Mouse (Mus musculus) C2C12 (cell line): Measurements from ENCODE around the gene Mid1ip1. TPM values are rescaled to one million over a fixed set of nuclear protein-coding genes. Genes with fewer than 3 reads are reported as not detected.

Experiments used
- H3K27me3 ChIP-seq: one replicate; pipeline ENCODE4 v1.6.1; 2011; ENCODE audit not compliant: control insufficient read depth, insufficient read depth, insufficient read length
- H3K36me3 ChIP-seq: one replicate; pipeline ENCODE4 v1.6.1; 2011; ENCODE audit not compliant: control insufficient read depth, insufficient read depth
- H3K4me3 ChIP-seq: one replicate; pipeline ENCODE4 v1.5.1; 2011; ENCODE audit warnings: mild to moderate bottlenecking, control low read depth; ENCODE audit not compliant: poor library complexity, insufficient read depth, severe bottlenecking
- H3K79me2 ChIP-seq: one replicate; pipeline ENCODE4 v1.6.1; 2011; ENCODE audit not compliant: control insufficient read depth, insufficient read depth
- H3K79me3 ChIP-seq: one replicate; pipeline ENCODE4 v1.6.1; 2011; ENCODE audit warnings: low read depth, control low read depth
- H3ac ChIP-seq: one replicate; pipeline ENCODE3; 2011; ENCODE audit warnings: low read depth; ENCODE audit not compliant: control insufficient read depth, insufficient read length
- CEBPB ChIP-seq: IDR thresholded peaks from one replicate; pipeline ENCODE4 v1.6.1; 2011; ENCODE audit warnings: low read depth, mild to moderate bottlenecking, control low read depth, moderate library complexity
- CTCF ChIP-seq: IDR thresholded peaks from one replicate; pipeline ENCODE4 v1.5.1; 2011; ENCODE audit not compliant: control insufficient read depth, insufficient read depth, insufficient read length
- FOSL1 ChIP-seq: IDR thresholded peaks from one replicate; pipeline ENCODE4 v1.8.0; 2011; ENCODE audit warnings: mild to moderate bottlenecking, low read length; ENCODE audit not compliant: poor library complexity, insufficient read depth, severe bottlenecking
- MAX ChIP-seq: IDR thresholded peaks from one replicate; pipeline ENCODE4 v1.6.1; 2011; ENCODE audit warnings: mild to moderate bottlenecking, control low read depth
- MYOD1 ChIP-seq: IDR thresholded peaks from one replicate; pipeline ENCODE4 v1.6.1; 2011; ENCODE audit warnings: low read depth; ENCODE audit not compliant: control insufficient read depth, insufficient read length
- MYOG ChIP-seq: IDR thresholded peaks from one replicate; pipeline ENCODE4 v1.6.1; 2011; ENCODE audit not compliant: control insufficient read depth, insufficient read length; ENCODE audit errors: extremely low read depth
- USF1 ChIP-seq: IDR thresholded peaks from one replicate; pipeline ENCODE4 v1.6.1; 2011; ENCODE audit warnings: low read depth, mild to moderate bottlenecking, control low read depth, moderate library complexity
- polyA plus RNA-seq: library from polyadenylated mRNA; unstranded; fragments of >200 nt; fragmentation: generic; extraction: Trizol; gene quantifications from one replicate; pipeline ENCODE4 v1.2.1, GENCODE M21; 2012; ENCODE audit warnings: missing spikeins

The Mid1ip1 gene
- polyA plus RNA-seq, 1 experiment: 87.5 TPM

- TF ChIP-seq MYOG (no peak), FOSL1 (no peak), MAX (no peak), CEBPB (no peak), USF1 (no peak), CTCF (no peak), MYOD1 (no peak)
- Histone ChIP-seq H3K27me3 (no peaks in the 10 kb centered on the region), H3ac (no peak overlapping the region), H3K4me3 (no peak overlapping the region), H3K36me3 (no peaks in the 10 kb centered on the region), H3K79me3 (no peaks in the 10 kb centered on the region), H3K79me2 (no peaks in the 10 kb centered on the region)
These were observed 20.1 kb downstream of the Mid1ip1 start for GRCm38 (mm10) chrX:10734874-10735273.

- H3K27me3 ChIP-seq: no peaks in the 10 kb centered on the region
- H3K36me3 ChIP-seq: no peaks in the 10 kb centered on the region
- no peak overlapping the region for H3ac ChIP-seq
- H3K4me3 ChIP-seq: no peak overlapping the region
- no peaks in the 10 kb centered on the region for H3K79me3 ChIP-seq
- TF ChIP-seq FOSL1 (no peak), CEBPB (no peak), USF1 (no peak), CTCF (no peak), MYOD1 (no peak), MAX (no peak), MYOG (no peak)
- H3K79me2 ChIP-seq: no peaks in the 10 kb centered on the region
These were observed 44.1 kb downstream of the Mid1ip1 start for GRCm38 (mm10) chrX:10758866-10759265.

GRCm38 (mm10) chrX:10763476-10764016 lies 48.7 kb downstream of the Mid1ip1 start:
- no peaks in the 10 kb centered on the region for H3K27me3 ChIP-seq
- no peak overlapping the region for H3K4me3 ChIP-seq
- no peaks in the 10 kb centered on the region for H3K79me3 ChIP-seq
- H3ac ChIP-seq: no peak overlapping the region
- TF ChIP-seq USF1: no peak
- no peak for TF ChIP-seq MYOD1
- TF ChIP-seq MYOG: no peak
- no peak for TF ChIP-seq CEBPB
- no peak for TF ChIP-seq MAX
- TF ChIP-seq CTCF: no peak
- TF ChIP-seq FOSL1: no peak
- no peaks in the 10 kb centered on the region for H3K36me3 ChIP-seq
- no peaks in the 10 kb centered on the region for H3K79me2 ChIP-seq

Other genes with a start within 250 kb of the Mid1ip1 start
- gene Tspan7, start 229.9 kb upstream of the Mid1ip1 start, polyA plus RNA-seq: 7.2 TPM